Comparison of ENCODE assay signal across 21 mouse cellular contexts in the genomic region with DNA sequence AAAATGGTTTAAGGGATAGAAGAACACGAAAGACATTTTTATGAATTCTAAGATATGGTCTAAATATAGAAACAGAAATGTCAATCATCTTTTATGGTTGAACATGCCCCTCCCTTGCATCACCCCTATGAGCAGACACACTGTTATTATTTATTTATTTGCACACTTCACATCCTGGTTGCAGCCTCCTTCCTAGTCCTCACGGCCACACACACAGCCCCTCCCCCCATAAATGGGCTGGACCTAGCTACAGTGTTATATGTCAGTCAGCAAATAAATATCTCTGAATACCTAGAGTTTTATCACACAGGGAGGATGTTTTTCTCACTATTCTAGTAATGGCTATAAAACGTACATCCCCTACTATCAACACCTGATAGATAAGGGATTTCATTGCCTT. TPM values are rescaled to one million over a fixed set of nuclear protein-coding genes. Genes with fewer than 3 reads are reported as not detected.
DNase-seq lines count a peak whose midpoint lies in the region; ATAC-seq and TF ChIP-seq lines count a peak whose summit lies in the region.
"Had no signal": no experiment of that assay in that cellular context is flagged by ENCODE, and none has a peak within 500 bp of the region (broad histone marks: within the 10 kb centered on the region; RNA-seq: fewer than 3 reads in every experiment).

No protein-coding gene starts in this region.

- H3K27me3 ChIP-seq in intestine, embryonic 15.5 days (replicated peaks): no peaks in the 10 kb centered on the region
- no peaks in the 10 kb centered on the region for H3K27me3 ChIP-seq in intestine, postnatal 0 days (replicated peaks; ENCODE audit: control insufficient read depth, insufficient read depth, low read length)
- no peaks in the 10 kb centered on the region for H3K27me3 ChIP-seq in kidney, postnatal 0 days (ENCODE audit: insufficient read depth, low read length)
- no peaks in the 10 kb centered on the region for H3K27me3 ChIP-seq in intestine, embryonic 16.5 days (replicated peaks; ENCODE audit: control insufficient read depth, insufficient read depth, low read length)
- H3K27me3 ChIP-seq: CH12.LX, Patski had no signal

- peak; percentile 59; the same call in 1 of the 2 replicates for ATAC-seq in intestine, embryonic 15.5 days
- no peak for ATAC-seq in intestine, postnatal 0 days
- no peak for ATAC-seq in kidney, postnatal 0 days (replicated peaks; ENCODE audit: low FRiP score, low read depth)
- ATAC-seq in intestine, embryonic 16.5 days: peak; percentile 67
- ATAC-seq: activated CD4-positive, CD25-positive, alpha-beta regulatory T cell, adult 4 months; CD4-positive, CD25-positive, alpha-beta regulatory T cell, adult 4 months; Patski had no signal

- DNase-seq in kidney, postnatal 0 days (ENCODE audit: low spot score): peak; percentile 10
- no peak for DNase-seq in kidney, postnatal 25 days
- no peak for DNase-seq in spleen, adult 12 weeks (ENCODE audit: low spot score)
- DNase-seq: adrenal gland, adult 2 months; adrenal gland, adult 8-10 months; adrenal gland, postnatal 10 days; adrenal gland, postnatal 14 days; adrenal gland, postnatal 25 days; adrenal gland, postnatal 36 days; B cell, adult 2 months; cerebellum, adult 11 months; cerebellum, adult 11-12 months; cerebellum, adult 18-20 months had no signal

- H3K9me3 ChIP-seq in intestine, embryonic 15.5 days: no peaks in the 10 kb centered on the region
- H3K9me3 ChIP-seq in intestine, postnatal 0 days (ENCODE audit: control insufficient read depth): no peaks in the 10 kb centered on the region
- no peaks in the 10 kb centered on the region for H3K9me3 ChIP-seq in kidney, postnatal 0 days (replicated peaks; ENCODE audit: low read length)
- H3K9me3 ChIP-seq in intestine, embryonic 16.5 days (ENCODE audit: control insufficient read depth, low read length): no peaks in the 10 kb centered on the region
- H3K9me3 ChIP-seq: G1E had no signal

- H3K4me1 ChIP-seq in intestine, embryonic 15.5 days (replicated peaks): no peaks in the 10 kb centered on the region
- H3K4me1 ChIP-seq in intestine, postnatal 0 days (replicated peaks; ENCODE audit: control insufficient read depth, insufficient read depth, low read length): no peaks in the 10 kb centered on the region
- H3K4me1 ChIP-seq in kidney, postnatal 0 days (replicated peaks; ENCODE audit: insufficient read depth, low read length): no peaks in the 10 kb centered on the region
- no peaks in the 10 kb centered on the region for H3K4me1 ChIP-seq in intestine, embryonic 16.5 days (ENCODE audit: control insufficient read depth, insufficient read depth, low read length)

- H3K9ac ChIP-seq in intestine, embryonic 15.5 days: no peak overlapping the region
- no peak overlapping the region for H3K9ac ChIP-seq in intestine, postnatal 0 days (ENCODE audit: low read depth, low read length)
- H3K9ac ChIP-seq in kidney, postnatal 0 days (ENCODE audit: low read depth, low read length): no peak overlapping the region
- no peak overlapping the region for H3K9ac ChIP-seq in intestine, embryonic 16.5 days (ENCODE audit: low read depth, low read length)

- 48% methylated on average over 3 of the region's 3 CpGs for WGBS in intestine, embryonic 15.5 days
- 40% methylated on average over 3 of the region's 3 CpGs for WGBS in intestine, postnatal 0 days
- WGBS in kidney, postnatal 0 days: 51% methylated on average over 3 of the region's 3 CpGs
- 49% methylated on average over 3 of the region's 3 CpGs for WGBS in intestine, embryonic 16.5 days

- H3K36me3 ChIP-seq in intestine, embryonic 15.5 days: no peaks in the 10 kb centered on the region
- no peaks in the 10 kb centered on the region for H3K36me3 ChIP-seq in intestine, postnatal 0 days (ENCODE audit: control insufficient read depth, insufficient read depth)
- H3K36me3 ChIP-seq in kidney, postnatal 0 days (ENCODE audit: insufficient read depth, low read length): no peaks in the 10 kb centered on the region
- no peaks in the 10 kb centered on the region for H3K36me3 ChIP-seq in intestine, embryonic 16.5 days (ENCODE audit: control insufficient read depth, insufficient read depth, low read length)
- H3K36me3 ChIP-seq: G1E had no signal

- H3K4me2 ChIP-seq in intestine, embryonic 15.5 days (replicated peaks): no peak overlapping the region
- H3K4me2 ChIP-seq in intestine, postnatal 0 days (replicated peaks; ENCODE audit: low read depth): no peak overlapping the region
- no peak overlapping the region for H3K4me2 ChIP-seq in kidney, postnatal 0 days (ENCODE audit: low read length)
- H3K4me2 ChIP-seq in intestine, embryonic 16.5 days (ENCODE audit: low read depth, low read length): no peak overlapping the region

- H3K4me3 ChIP-seq in intestine, embryonic 15.5 days (replicated peaks): no peak overlapping the region
- no peak overlapping the region for H3K4me3 ChIP-seq in intestine, postnatal 0 days (ENCODE audit: low read depth, low read length)
- H3K4me3 ChIP-seq in kidney, postnatal 0 days (replicated peaks; ENCODE audit: low read depth, low read length): no peak overlapping the region
- no peak overlapping the region for H3K4me3 ChIP-seq in intestine, embryonic 16.5 days (ENCODE audit: low read length)

- H3K27ac ChIP-seq in intestine, embryonic 15.5 days: no peak overlapping the region
- H3K27ac ChIP-seq in intestine, postnatal 0 days (ENCODE audit: low read depth, low read length): no peak overlapping the region
- no peak overlapping the region for H3K27ac ChIP-seq in kidney, postnatal 0 days
- H3K27ac ChIP-seq in intestine, embryonic 16.5 days (ENCODE audit: low read length): no peak overlapping the region

- TF ChIP-seq CTCF in intestine, postnatal 0 days (IDR thresholded peaks at IDR 0.05; ENCODE audit: low read depth): no peak
- TF ChIP-seq CTCF in kidney, postnatal 0 days (IDR thresholded peaks at IDR 0.05; ENCODE audit: low read depth): no peak

RNA-seq across cellular contexts. Expression of gene Fzd1, which starts 29.0 kb away (rescaled TPM):
- 16.9 and 17.8 TPM in 2 replicates for polyA plus RNA-seq in intestine, embryonic 15.5 days (2015; fragmentation: Nextera tagmentation; extraction: Ambion mirVana)
- polyA plus RNA-seq in intestine, postnatal 0 days (2015; fragmentation: Nextera tagmentation; extraction: Ambion mirVana): 9.0 and 9.4 TPM in 2 replicates
- polyA plus RNA-seq in kidney, postnatal 0 days (2015; fragmentation: Nextera tagmentation; extraction: Ambion mirVana): 35.6 and 41.8 TPM in 2 replicates
- 10.1 and 10.6 TPM in 2 replicates for polyA plus RNA-seq in intestine, embryonic 16.5 days (2015; fragmentation: Nextera tagmentation; extraction: Ambion mirVana)
- polyA plus RNA-seq: activated CD4-positive, CD25-positive, alpha-beta regulatory T cell, adult 4 months; CD4-positive, CD25-positive, alpha-beta regulatory T cell, adult 4 months; G1E had no signal

Comparison
In these comparisons a context has a peak if more than half of its experiments do, and no peak if none do; other contexts are left out.
1. ATAC-seq: peak in intestine, embryonic 15.5 days (single experiment) and intestine, embryonic 16.5 days (single experiment); none in intestine, postnatal 0 days (single experiment) and kidney, postnatal 0 days (single experiment).